Mouse (Mus musculus) bone marrow, adult 2 months (tissue): ENCODE data around the gene Slc2a9.

Experiments
- CTCF ChIP-seq: fragments of 200-500 bp; IDR thresholded peaks from 2 replicates; pipeline ENCODE4 v1.5.1; 2011; ENCODE audit warnings: low read length, control low read depth; ENCODE audit not compliant: control insufficient read depth, insufficient read depth
- POLR2A ChIP-seq: fragments of 200-500 bp; IDR thresholded peaks from 2 replicates; pipeline ENCODE4 v1.6.1; 2011; ENCODE audit warnings: low read depth, mild to moderate bottlenecking, control low read depth, low read length, borderline replicate concordance; ENCODE audit not compliant: control insufficient read depth

- TF ChIP-seq POLR2A (no peak), CTCF (no peak)
Observed at GRCm38 (mm10) chr5:38318966-38319786, 183.8 kb downstream of the Slc2a9 start, which contains the start of gene Drd5.
